ENCODE assay signal across 16 mouse cellular contexts in the genomic region with DNA sequence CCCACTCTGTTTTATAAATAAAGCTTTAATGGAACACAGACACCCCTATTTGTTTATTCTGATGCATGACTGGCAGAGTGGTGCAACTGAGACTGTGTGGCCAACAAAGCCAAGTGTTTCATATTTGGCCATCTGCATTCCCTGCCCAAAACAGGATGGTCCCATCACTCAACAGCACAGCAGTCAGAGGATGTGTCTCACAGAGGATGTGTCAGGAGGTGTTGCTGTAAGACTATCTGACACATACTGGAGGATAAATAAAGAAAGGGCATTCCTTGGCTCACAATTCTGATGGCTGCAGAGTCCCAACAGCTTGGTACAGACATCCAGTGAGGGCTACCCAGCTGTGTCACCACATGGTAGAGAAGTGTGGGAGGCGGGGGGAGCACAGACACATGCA.
"Had no signal": no experiment of that assay in that cellular context is flagged by ENCODE, and none has a peak within 500 bp of the region (broad histone marks: within the 10 kb centered on the region; RNA-seq: fewer than 3 reads in every experiment).

No protein-coding gene starts in this region.

- H3K4me3 ChIP-seq: layer of hippocampus, adult 2 months; limb, embryonic 12.5 days; megakaryocyte, embryonic 14.5 days; midbrain, embryonic 15.5 days; neural tube, embryonic 12.5 days; stomach, embryonic 15.5 days had no signal

- H3K27me3 ChIP-seq: limb, embryonic 12.5 days; megakaryocyte, embryonic 14.5 days; midbrain, embryonic 15.5 days; neural tube, embryonic 12.5 days; stomach, embryonic 15.5 days had no signal

- H3K9ac ChIP-seq: limb, embryonic 12.5 days; liver, embryonic 14.5 days; midbrain, embryonic 15.5 days; neural tube, embryonic 12.5 days; stomach, embryonic 15.5 days had no signal

- ATAC-seq: midbrain, embryonic 15.5 days had no signal

- H3K9me3 ChIP-seq: limb, embryonic 12.5 days; midbrain, embryonic 15.5 days; neural tube, embryonic 12.5 days; stomach, embryonic 15.5 days had no signal

- H3K36me3 ChIP-seq: midbrain, embryonic 15.5 days; stomach, embryonic 15.5 days had no signal

- H3K27ac ChIP-seq: layer of hippocampus, adult 2 months; limb, embryonic 12.5 days; liver, embryonic 14.5 days; macrophage; midbrain, embryonic 15.5 days; neural tube, embryonic 12.5 days; stomach, embryonic 15.5 days had no signal

- H3K4me2 ChIP-seq: limb, embryonic 12.5 days; midbrain, embryonic 11.5 days; midbrain, embryonic 15.5 days; neural tube, embryonic 12.5 days; stomach, embryonic 15.5 days had no signal

- DNase-seq: kidney, adult 18-20 months; kidney, postnatal 10 days; kidney, postnatal 4 days; right cerebral cortex, postnatal 4 days; spleen, adult 18-20 months; thymus, adult 2 months; thymus, postnatal 25 days had no signal
